Mouse (Mus musculus): ENCODE measurements around the gene Gpatch2.

- no peak for TF ChIP-seq POLR2A (IDR thresholded peaks at IDR 0.05; ENCODE audit: insufficient read length, low read depth)
- no peak for TF ChIP-seq MYOD1 (IDR thresholded peaks at IDR 0.05; ENCODE audit: control insufficient read depth in 1 of 3, insufficient read length in 2 of 3, low read depth in 2 of 3)
These were observed 158.2 kb downstream of the Gpatch2 start for GRCm38 (mm10) chr1:187373506-187373905.

Data from myocyte (in vitro differentiated cells).